Mouse (Mus musculus) intestine, embryonic 14.5 days (tissue): ENCODE measurements at regions not wholly inside any gene's neighbourhood (a gene's known extent, or its start where the extent isn't known, plus 50 kb on each side); places are given as distances from the start of the nearest gene placed in this dataset.

Experiments
- ATAC-seq: fragments of 200-750 bp; cut with Nextera tagmentation; replicated peaks from 2 replicates; pipeline ENCODE4 v1.8.0; 2017; ENCODE audit warnings: low read depth, moderate number of reproducible peaks, moderate TSS enrichment, moderate library complexity; ENCODE audit not compliant: low FRiP score, low TSS enrichment
- DNase-seq: peaks from one replicate; pipeline ENCODE4 v3.0.0-alpha.2; 2018; ENCODE audit warnings: low spot score
- H3K27ac ChIP-seq: fragments of 300-500 bp; sonication (generic); 2 replicates; pipeline ENCODE4 v1.5.1; 2014; ENCODE audit warnings: low read depth, mild to moderate bottlenecking, control low read depth
- H3K27me3 ChIP-seq: fragments of 300-500 bp; sonication (generic); replicated peaks from 2 replicates; pipeline ENCODE4 v1.6.1; 2014; ENCODE audit warnings: low read length, control low read depth; ENCODE audit not compliant: control insufficient read depth, insufficient read depth
- H3K36me3 ChIP-seq: fragments of 300-500 bp; sonication (generic); 2 replicates; pipeline ENCODE4 v1.6.1; 2014; ENCODE audit warnings: low read length, control low read depth; ENCODE audit not compliant: control insufficient read depth, insufficient read depth
- H3K4me1 ChIP-seq: fragments of 300-500 bp; sonication (generic); replicated peaks from 2 replicates; pipeline ENCODE4 v1.6.1; 2014; ENCODE audit warnings: low read length, control low read depth, mixed read lengths; ENCODE audit not compliant: control insufficient read depth, insufficient read depth
- H3K4me2 ChIP-seq: fragments of 300-500 bp; sonication (generic); 2 replicates; pipeline ENCODE4 v1.6.1; 2014; ENCODE audit warnings: low read length
- H3K4me3 ChIP-seq: fragments of 300-500 bp; sonication (generic); 2 replicates; pipeline ENCODE4 v1.5.1; 2014; ENCODE audit warnings: low read depth, low read length, control low read depth, mixed read lengths
- H3K9ac ChIP-seq: fragments of 300-500 bp; sonication (generic); 2 replicates; pipeline ENCODE4 v1.6.1; 2014; ENCODE audit warnings: mild to moderate bottlenecking, low read length
- H3K9me3 ChIP-seq: fragments of 300-500 bp; sonication (generic); 2 replicates; pipeline ENCODE4 v1.6.1; 2016; ENCODE audit warnings: low read length, control low read depth; ENCODE audit not compliant: control insufficient read depth
- WGBS: fragments of 180-500 bp; shearing (Covaris S2); extraction: QIAGEN DNeasy Blood & Tissue Kit; methylation state at CpG from one replicate; pipeline ENCODE4 v1.1.7; 2014; 5-methylcytosine and 5-hydroxymethylcytosine counted together

DNA sequence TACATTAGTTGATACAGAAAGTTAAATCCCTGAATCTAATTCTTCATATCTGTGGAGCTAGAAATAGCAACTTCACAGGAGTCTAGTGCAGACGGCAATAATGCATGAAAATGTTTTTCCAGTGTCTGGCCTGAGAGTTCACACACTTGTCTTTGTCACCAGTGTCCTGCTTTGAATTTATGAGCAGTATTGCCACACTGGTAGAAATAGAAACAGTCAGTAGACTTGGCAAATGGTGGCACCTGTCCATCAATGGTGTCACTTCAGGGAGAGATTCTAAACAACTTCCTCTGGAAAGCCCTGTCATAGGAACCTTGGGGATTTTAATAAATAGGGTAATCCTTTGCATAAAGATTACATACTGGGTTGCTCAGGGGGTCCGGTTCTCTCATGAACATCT is 621.5 kb upstream of the Cdh11 start:
- Histone ChIP-seq H3K4me2 (no peak overlapping the region), H3K36me3 (no peaks in the 10 kb centered on the region), H3K4me3 (no peak overlapping the region), H3K9ac (no peak overlapping the region), H3K4me1 (peaks cover 23% of the 10 kb centered on the region; the same call in 1 of the 2 replicates), H3K27me3 (no peaks in the 10 kb centered on the region), H3K27ac (no peak overlapping the region), H3K9me3 (no peaks in the 10 kb centered on the region)
- WGBS, result 62% methylated on average over 2 of the region's 2 CpGs
- ATAC-seq (no peak), DNase-seq (no peak)

DNA sequence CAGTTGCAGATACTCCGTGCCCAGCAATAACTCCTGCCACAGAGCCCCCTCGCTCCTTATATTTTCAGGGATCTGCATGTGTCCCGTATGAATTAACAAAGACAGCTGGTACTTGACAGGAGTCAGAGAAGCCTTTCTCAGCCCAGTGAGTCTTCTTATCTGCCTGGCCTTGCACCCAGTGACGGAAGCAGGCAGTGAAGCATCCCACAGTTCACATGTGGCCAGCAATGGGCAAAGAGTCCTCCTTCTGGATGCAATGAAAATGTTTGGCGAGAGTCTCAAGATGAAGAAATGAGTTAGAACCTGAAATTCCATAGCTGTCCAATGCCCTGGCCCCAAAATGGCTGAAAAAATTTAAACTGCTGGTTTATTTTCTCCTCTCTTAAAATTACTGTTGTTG is 622.2 kb upstream of the Cdh11 start:
- 64% methylated on average over 5 of the region's 5 CpGs for WGBS
- no peak overlapping the region for H3K9ac ChIP-seq
- ATAC-seq, result no peak
- no peak for DNase-seq
- peaks cover 23% of the 10 kb centered on the region; the same call in 1 of the 2 replicates for H3K4me1 ChIP-seq
- no peaks in the 10 kb centered on the region for H3K27me3 ChIP-seq
- no peak overlapping the region for H3K4me3 ChIP-seq
- H3K9me3 ChIP-seq, result no peaks in the 10 kb centered on the region
- H3K36me3 ChIP-seq, result no peaks in the 10 kb centered on the region
- no peak overlapping the region for H3K27ac ChIP-seq
- H3K4me2 ChIP-seq, result no peak overlapping the region

DNA sequence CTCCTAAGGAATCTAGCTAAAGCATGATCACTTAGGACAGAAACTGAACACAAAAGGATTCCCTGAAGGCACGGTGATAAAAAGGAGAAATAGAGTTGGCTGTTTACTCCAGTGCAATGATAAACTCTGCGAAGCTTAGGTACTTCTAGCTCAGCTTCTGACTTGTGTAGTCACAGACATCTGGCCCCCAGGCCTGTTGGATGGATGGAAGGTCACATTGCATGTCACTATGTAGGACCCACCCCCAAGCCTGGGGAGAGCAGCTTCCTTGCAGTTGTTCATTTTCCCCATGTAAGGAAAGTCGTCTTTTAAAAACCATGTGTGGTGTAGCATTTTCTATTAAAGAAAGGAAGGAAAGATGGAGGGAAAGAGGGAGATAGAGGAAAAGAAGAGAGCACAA is 623.0 kb upstream of the Cdh11 start:
- ATAC-seq (no peak), DNase-seq (no peak)
- peak overlapping the region; percentile 54 for H3K27ac ChIP-seq
- H3K4me1 ChIP-seq, result peaks cover 23% of the 10 kb centered on the region; the same call in 1 of the 2 replicates
- no peaks in the 10 kb centered on the region for H3K9me3 ChIP-seq
- WGBS, result 43% methylated on average over 3 of the region's 3 CpGs
- H3K4me2 ChIP-seq, result no peak overlapping the region
- H3K4me3 ChIP-seq, result no peak overlapping the region
- H3K36me3 ChIP-seq, result no peaks in the 10 kb centered on the region
- no peak overlapping the region for H3K9ac ChIP-seq
- H3K27me3 ChIP-seq, result no peaks in the 10 kb centered on the region

DNA sequence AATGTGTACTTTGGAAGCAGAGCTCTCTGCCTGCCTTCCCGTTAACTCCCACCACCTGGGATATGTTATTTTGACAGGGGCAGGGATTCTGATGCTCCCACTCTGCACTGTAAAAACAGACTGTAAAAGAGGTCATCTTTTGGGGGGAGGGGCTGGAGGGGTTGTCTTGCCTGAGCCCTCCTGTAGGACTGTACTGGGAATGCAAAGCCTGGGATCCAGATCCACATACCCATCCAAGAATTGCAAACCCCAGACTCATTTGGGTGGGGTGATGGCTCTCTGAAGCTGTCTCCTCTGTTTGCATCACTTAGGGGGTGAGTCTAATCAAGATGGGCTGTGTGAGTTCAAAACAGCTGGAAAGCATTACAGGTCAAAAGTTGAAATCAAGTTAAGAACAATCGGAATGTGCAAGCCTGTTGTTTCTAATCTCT is 623.7 kb upstream of the Cdh11 start:
- H3K27me3 ChIP-seq, result no peaks in the 10 kb centered on the region
- ATAC-seq (peak; percentile 86), DNase-seq (peak; percentile 70)
- H3K4me3 ChIP-seq, result no peak overlapping the region
- 23% methylated on average over 2 of the region's 2 CpGs for WGBS
- peaks cover 24% of the 10 kb centered on the region; the same call in 1 of the 2 replicates for H3K4me1 ChIP-seq
- peak overlapping the region; percentile 54 for H3K27ac ChIP-seq
- H3K9ac ChIP-seq, result no peak overlapping the region
- H3K4me2 ChIP-seq, result no peak overlapping the region
- H3K36me3 ChIP-seq, result no peaks in the 10 kb centered on the region
- no peaks in the 10 kb centered on the region for H3K9me3 ChIP-seq

DNA sequence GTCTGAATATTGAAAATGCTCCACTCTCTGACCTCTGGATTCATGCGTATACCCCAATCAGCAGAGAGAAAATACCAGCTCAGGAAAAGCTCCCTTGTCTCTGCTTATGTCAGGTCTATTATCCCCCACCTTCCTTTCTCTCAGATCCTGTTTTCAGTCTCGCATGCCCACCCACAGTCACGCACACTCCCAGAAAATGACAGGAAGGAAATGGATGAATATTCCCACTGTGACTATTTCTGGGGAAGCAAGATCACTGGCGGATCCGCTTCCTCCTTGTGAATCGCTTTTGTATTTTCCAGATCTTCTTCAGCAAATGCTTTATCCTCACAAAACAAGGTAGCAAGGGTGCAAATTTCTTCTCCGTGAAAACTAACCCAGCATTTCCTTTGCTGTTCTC is 627.3 kb upstream of the Cdh11 start:
- H3K9me3 ChIP-seq, result no peaks in the 10 kb centered on the region
- 0 out of 2 replicates have a peak overlapping the region, but pooled peaks have one; percentile 51 for H3K27ac ChIP-seq
- H3K4me1 ChIP-seq, result peaks cover 21% of the 10 kb centered on the region; the same call in 1 of the 2 replicates
- no peak for DNase-seq
- no peak overlapping the region for H3K4me3 ChIP-seq
- no peak overlapping the region for H3K4me2 ChIP-seq
- no peak for ATAC-seq
- WGBS, result 60% methylated on average over 7 of the region's 7 CpGs
- H3K27me3 ChIP-seq, result no peaks in the 10 kb centered on the region
- H3K36me3 ChIP-seq, result no peaks in the 10 kb centered on the region
- H3K9ac ChIP-seq, result no peak overlapping the region

DNA sequence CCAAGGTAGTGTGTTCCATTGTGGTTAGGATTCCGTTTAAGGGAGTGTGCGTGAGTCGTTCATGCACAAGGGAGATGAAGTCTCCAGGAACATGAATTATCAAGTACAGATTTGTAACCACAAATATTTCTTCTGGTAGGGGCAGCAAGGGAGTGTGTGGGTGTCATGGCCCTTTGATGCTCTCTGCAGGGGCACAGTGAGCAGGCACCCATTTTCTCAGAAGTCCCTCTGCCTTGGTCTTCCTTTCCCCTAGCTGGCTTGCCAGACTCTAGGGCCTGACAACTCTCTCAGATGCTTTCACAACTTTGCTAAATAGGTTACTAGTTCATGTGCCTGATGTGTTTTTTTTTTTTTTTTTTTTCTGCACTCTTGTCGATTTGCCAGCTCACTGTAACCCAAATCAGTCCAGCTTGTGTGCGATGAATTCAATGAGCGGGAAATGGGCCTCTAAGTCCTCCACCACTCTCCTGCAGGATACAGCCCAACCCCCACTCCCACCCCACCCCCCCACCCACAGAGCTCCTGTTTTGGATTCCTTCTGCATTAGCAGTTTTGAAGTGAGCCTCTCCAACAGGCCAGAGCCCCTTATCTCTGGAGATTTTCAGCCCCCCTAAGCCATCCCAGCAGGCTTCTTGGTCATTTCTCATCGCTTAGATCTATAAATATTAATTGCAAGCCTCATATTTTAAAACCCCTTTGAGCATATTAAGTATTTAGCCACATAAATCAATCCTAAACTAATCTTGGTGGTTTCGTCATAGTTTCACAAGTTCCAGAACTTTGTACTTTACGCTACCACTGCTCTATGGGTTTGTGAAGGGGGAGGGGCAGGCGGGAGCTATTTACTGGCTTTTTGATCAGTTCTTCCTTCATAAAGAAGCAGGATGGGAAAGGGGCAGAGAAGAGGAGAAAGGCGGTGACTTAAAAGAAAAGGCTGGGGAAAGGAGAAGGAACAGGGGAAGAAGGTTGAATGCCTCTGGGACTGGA is 628.4 kb upstream of the Cdh11 start:
- WGBS, result 52% methylated on average over 11 of the region's 11 CpGs
- Histone ChIP-seq H3K4me1 (peaks cover 16% of the 10 kb centered on the region; the same call in 1 of the 2 replicates), H3K27ac (peak overlapping the region; percentile 43; the same call in 1 of the 2 replicates), H3K36me3 (no peaks in the 10 kb centered on the region), H3K9ac (no peak overlapping the region), H3K9me3 (no peaks in the 10 kb centered on the region), H3K4me3 (no peak overlapping the region), H3K27me3 (no peaks in the 10 kb centered on the region), H3K4me2 (no peak overlapping the region)
- DNase-seq (no peak), ATAC-seq (no peak)

DNA sequence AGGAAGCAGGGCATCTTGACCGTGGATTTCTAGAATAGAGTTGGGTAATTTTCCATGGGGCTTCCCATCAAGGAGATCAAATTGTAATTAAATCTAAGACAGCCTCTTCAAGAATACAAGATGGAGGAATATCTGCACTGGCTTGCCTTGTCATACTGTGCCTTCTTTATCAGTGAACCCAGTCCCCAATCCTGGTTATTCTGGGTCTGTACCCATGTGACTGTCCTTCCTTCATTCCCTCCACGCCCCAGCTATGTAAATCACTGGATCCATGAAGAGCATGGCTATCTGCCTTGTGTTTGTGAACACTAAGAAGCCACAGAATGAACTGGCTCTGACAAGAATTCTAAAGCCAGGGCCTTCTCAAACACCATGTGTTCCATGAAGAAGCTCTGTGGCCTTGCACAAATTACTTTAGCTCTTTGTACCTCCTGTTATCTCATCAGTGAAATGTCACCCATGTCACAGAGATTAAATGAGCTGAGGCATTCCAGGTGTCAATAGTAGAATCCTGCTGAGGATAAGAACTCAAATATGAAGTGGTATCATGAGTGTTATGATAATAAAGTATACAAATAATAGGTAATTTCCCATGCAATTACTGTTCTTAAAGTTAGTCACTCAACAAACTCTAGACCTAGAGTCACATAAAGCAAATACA is 637.0 kb upstream of the Cdh11 start:
- Histone ChIP-seq H3K9me3 (no peaks in the 10 kb centered on the region), H3K27me3 (no peaks in the 10 kb centered on the region), H3K4me2 (no peak overlapping the region), H3K4me3 (no peak overlapping the region), H3K36me3 (no peaks in the 10 kb centered on the region), H3K9ac (no peak overlapping the region), H3K27ac (no peak overlapping the region), H3K4me1 (no peaks in the 10 kb centered on the region)
- no peak for DNase-seq
- ATAC-seq, result no peak
- 87% methylated on average over 2 of the region's 2 CpGs for WGBS

DNA sequence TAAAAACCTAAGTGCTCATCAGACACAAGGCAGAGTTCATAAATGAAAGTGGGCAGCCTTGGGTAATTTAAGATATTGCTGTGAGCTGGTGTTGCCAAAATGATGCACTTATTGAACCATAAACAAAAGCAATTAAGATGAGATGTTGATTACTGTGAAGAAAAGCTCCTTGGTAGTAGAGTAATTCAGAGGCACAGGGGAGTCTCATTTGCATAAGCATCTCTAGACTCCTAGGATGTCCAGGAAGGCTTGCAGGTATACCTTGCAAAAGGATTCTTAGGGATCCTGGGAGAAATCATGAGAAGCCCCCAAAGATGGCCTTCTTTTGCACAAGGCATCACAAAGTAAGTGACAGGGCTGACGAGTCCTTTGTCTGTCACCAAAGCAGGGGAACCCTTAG is 640.5 kb upstream of the Cdh11 start:
- no peaks in the 10 kb centered on the region for H3K4me1 ChIP-seq
- no peak for ATAC-seq
- 84% methylated on average over 1 of the region's 1 CpGs for WGBS

More for the DNA sequence above, 640.5 kb upstream of the Cdh11 start:
- H3K36me3 ChIP-seq, result no peaks in the 10 kb centered on the region
- H3K4me3 ChIP-seq, result no peak overlapping the region
- H3K27me3 ChIP-seq, result no peaks in the 10 kb centered on the region
- H3K9ac ChIP-seq, result no peak overlapping the region
- no peak overlapping the region for H3K4me2 ChIP-seq
- no peaks in the 10 kb centered on the region for H3K9me3 ChIP-seq
- DNase-seq, result no peak
- no peak overlapping the region for H3K27ac ChIP-seq
